Mouse (Mus musculus): ENCODE measurements around the gene Olfr1030. TPM values are rescaled to one million over a fixed set of nuclear protein-coding genes. Genes with fewer than 3 reads are reported as not detected.
"Not testable (repeated sequence)": the region's sequence is repeated elsewhere in the genome, so short reads cannot be mapped to it uniquely, and the experiment has no call there.

The Olfr1030 gene
- polyA plus RNA-seq (2012; rRNA removed), result not detected in 2 replicates

GRCm38 (mm10) chr2:85978976-85979375, at the start of gene Olfr1030:
Olfr1030 (plus strand) TSS chr2:85979276.
- DNase-seq (ENCODE audit: low read depth), result no peak
- TF ChIP-seq CTCF (IDR thresholded peaks at IDR 0.05; ENCODE audit: borderline replicate concordance, extremely low read depth, insufficient read depth, insufficient read length) (no peak), POLR2A (IDR thresholded peaks at IDR 0.05; ENCODE audit: borderline replicate concordance, extremely low read depth, insufficient read depth, insufficient read length, poor library complexity, severe bottlenecking) (no peak)

DNA sequence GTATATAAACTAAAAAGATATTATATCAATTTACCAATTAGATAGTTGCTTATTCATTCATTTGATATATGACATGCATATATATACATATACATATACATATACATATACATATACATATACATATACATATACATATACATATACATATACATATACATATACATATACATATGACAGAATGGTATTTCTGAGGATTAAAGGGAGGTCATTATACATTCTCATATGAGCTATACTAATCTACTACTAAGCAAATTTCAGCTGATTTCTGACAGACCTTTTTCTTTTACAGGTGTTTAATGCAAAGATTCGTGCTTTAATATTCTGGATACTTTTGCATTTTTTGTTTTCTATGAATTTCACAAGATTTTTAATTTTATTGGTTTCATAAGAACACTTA, 28.9 kb upstream of the Olfr1030 start, which contains the start of gene Olfr1028:
Gene Olfr1028, plus strand, starts transcription at position 301 of the 400 bp plus-strand sequence.
- TF ChIP-seq POLR2A (IDR thresholded peaks at IDR 0.05; ENCODE audit: borderline replicate concordance, extremely low read depth, insufficient read depth, insufficient read length, poor library complexity, severe bottlenecking), result no peak
- no peak for TF ChIP-seq CTCF (IDR thresholded peaks at IDR 0.05; ENCODE audit: borderline replicate concordance, extremely low read depth, insufficient read depth, insufficient read length)

GRCm38 (mm10) chr2:85973595-85973994, 5.5 kb upstream of the Olfr1030 start, which contains the start of gene Olfr1029:
Olfr1029 (plus strand) TSS chr2:85973895.
- no peak for DNase-seq (ENCODE audit: low read depth)
- TF ChIP-seq POLR2A (IDR thresholded peaks at IDR 0.05; ENCODE audit: borderline replicate concordance, extremely low read depth, insufficient read depth, insufficient read length, poor library complexity, severe bottlenecking) (no peak), CTCF (IDR thresholded peaks at IDR 0.05; ENCODE audit: borderline replicate concordance, extremely low read depth, insufficient read depth, insufficient read length) (no peak)

More for the DNA sequence above, 28.9 kb upstream of the Olfr1030 start, which contains the start of gene Olfr1028:
- no peak for DNase-seq (ENCODE audit: low read depth)

GRCm38 (mm10) chr2:85990004-85990403, 10.9 kb downstream of the Olfr1030 start, which contains the start of gene Olfr1031:
Olfr1031 (plus strand) TSS chr2:85990304.
- TF ChIP-seq POLR2A (IDR thresholded peaks at IDR 0.05; ENCODE audit: borderline replicate concordance, extremely low read depth, insufficient read depth, insufficient read length, poor library complexity, severe bottlenecking) (no peak), CTCF (IDR thresholded peaks at IDR 0.05; ENCODE audit: borderline replicate concordance, extremely low read depth, insufficient read depth, insufficient read length) (no peak)
- DNase-seq (ENCODE audit: low read depth), result no peak

GRCm38 (mm10) chr2:86005240-86005639, 26.2 kb downstream of the Olfr1030 start, which contains the start of gene Olfr1032:
Olfr1032 (plus strand) TSS chr2:86005540.
- TF ChIP-seq CTCF (IDR thresholded peaks at IDR 0.05; ENCODE audit: borderline replicate concordance, extremely low read depth, insufficient read depth, insufficient read length), result no peak
- no peak for TF ChIP-seq POLR2A (IDR thresholded peaks at IDR 0.05; ENCODE audit: borderline replicate concordance, extremely low read depth, insufficient read depth, insufficient read length, poor library complexity, severe bottlenecking)
- no peak for DNase-seq (ENCODE audit: low read depth)

DNA sequence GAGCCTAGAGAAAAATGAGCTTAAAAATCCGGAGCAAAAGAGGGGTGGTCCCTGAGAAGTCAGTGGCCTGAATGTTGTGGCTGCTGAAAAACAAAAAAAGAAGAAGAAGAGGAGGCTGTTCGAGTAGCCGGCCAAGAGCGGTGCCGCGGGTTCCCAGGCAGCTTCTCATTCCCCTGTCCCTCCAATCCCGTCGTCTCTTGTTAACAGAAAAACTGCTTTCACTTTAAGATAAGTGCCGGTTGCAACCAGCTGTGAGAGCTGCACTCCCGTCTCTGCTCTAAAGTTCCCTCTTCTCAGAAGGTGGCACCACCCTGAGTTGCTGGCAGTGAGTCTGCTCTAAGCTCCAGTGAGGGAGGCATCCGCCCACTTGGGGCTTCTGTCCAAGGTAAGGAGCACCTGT, 41.3 kb downstream of the Olfr1030 start, which contains the start of gene Olfr1033:
Gene Olfr1033, plus strand, starts transcription at position 228 of the 400 bp plus-strand sequence.
- peak; percentile 40 for DNase-seq (ENCODE audit: low read depth)

DNA sequence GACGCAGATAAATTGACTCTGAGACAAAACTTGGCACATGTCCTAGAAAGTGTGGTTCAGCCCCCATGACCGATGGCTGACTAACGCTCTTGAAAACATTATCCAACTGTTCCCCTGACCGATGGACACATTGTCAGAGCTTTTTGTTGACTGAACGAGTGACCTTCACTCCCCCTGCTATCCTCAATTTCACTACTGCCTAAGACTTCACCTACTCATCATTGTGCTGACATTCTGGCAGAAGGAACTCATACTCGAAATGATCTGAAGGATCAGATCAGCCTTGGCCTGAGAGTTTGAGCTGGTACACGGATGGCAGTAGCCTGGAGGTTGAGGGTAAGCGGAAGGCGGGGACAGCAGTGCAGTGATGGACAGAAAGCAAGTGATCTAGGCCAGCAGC, 42.4 kb downstream of the Olfr1030 start:
- DNase-seq (ENCODE audit: low read depth), result not testable (repeated sequence)

Other genes with a start within 250 kb of the Olfr1030 start
- not detected in 2 replicates for gene Olfr1012, start 216.5 kb upstream of the Olfr1030 start, polyA plus RNA-seq (2012; rRNA removed)
- gene Olfr1013, start 212.2 kb upstream of the Olfr1030 start, polyA plus RNA-seq (2012; rRNA removed), result not detected in 2 replicates
- gene Olfr1014, start 206.6 kb upstream of the Olfr1030 start, polyA plus RNA-seq (2012; rRNA removed), result not detected in 2 replicates
- gene Olfr1015, start 197.3 kb upstream of the Olfr1030 start, polyA plus RNA-seq (2012; rRNA removed), result not detected in 2 replicates
- gene Olfr1016, start 176.7 kb upstream of the Olfr1030 start, polyA plus RNA-seq (2012; rRNA removed), result not detected in 2 replicates
- gene Olfr1018, start 160.8 kb upstream of the Olfr1030 start, polyA plus RNA-seq (2012; rRNA removed), result not detected in 2 replicates
- 0.08 TPM in 1 of 2 replicates, not detected in the other for gene Olfr1019, start 133.8 kb upstream of the Olfr1030 start, polyA plus RNA-seq (2012; rRNA removed)
- not detected in 2 replicates for gene Olfr1020, start 132.2 kb upstream of the Olfr1030 start, polyA plus RNA-seq (2012; rRNA removed)
- gene Olfr1022, start 110.7 kb upstream of the Olfr1030 start, polyA plus RNA-seq (2012; rRNA removed), result not detected in 2 replicates
- not detected in 2 replicates for gene Olfr1023, start 93.6 kb upstream of the Olfr1030 start, polyA plus RNA-seq (2012; rRNA removed)
- not detected in 2 replicates for gene Olfr1024, start 74.2 kb upstream of the Olfr1030 start, polyA plus RNA-seq (2012; rRNA removed)
- gene Olfr1025-ps1, start 64.1 kb upstream of the Olfr1030 start, polyA plus RNA-seq (2012; rRNA removed), result not detected in 2 replicates
- gene Olfr1026, start 57.7 kb upstream of the Olfr1030 start, polyA plus RNA-seq (2012; rRNA removed), result not detected in 2 replicates
- not detected in 2 replicates for gene Olfr1028, start 28.8 kb upstream of the Olfr1030 start, polyA plus RNA-seq (2012; rRNA removed)
- gene Olfr1029, start 5.4 kb upstream of the Olfr1030 start, polyA plus RNA-seq (2012; rRNA removed), result not detected in 2 replicates
- not detected in 2 replicates for gene Olfr1031, start 11.0 kb downstream of the Olfr1030 start, polyA plus RNA-seq (2012; rRNA removed)
- not detected in 2 replicates for gene Olfr1032, start 26.3 kb downstream of the Olfr1030 start, polyA plus RNA-seq (2012; rRNA removed)
- 0.04 and 0.06 TPM in 2 replicates for gene Olfr1033, start 41.4 kb downstream of the Olfr1030 start, polyA plus RNA-seq (2012; rRNA removed)
- gene Olfr1034, start 66.6 kb downstream of the Olfr1030 start, polyA plus RNA-seq (2012; rRNA removed), result not detected in 2 replicates
- gene Olfr1036, start 94.7 kb downstream of the Olfr1030 start, polyA plus RNA-seq (2012; rRNA removed), result not detected in 2 replicates
- not detected in 2 replicates for gene Olfr1037, start 108.1 kb downstream of the Olfr1030 start, polyA plus RNA-seq (2012; rRNA removed)
- not detected in 2 replicates for gene Olfr1039, start 156.7 kb downstream of the Olfr1030 start, polyA plus RNA-seq (2012; rRNA removed)
- gene Olfr1040, start 167.5 kb downstream of the Olfr1030 start, polyA plus RNA-seq (2012; rRNA removed), result not detected in 2 replicates
- not detected in 2 replicates for gene Olfr1042, start 182.6 kb downstream of the Olfr1030 start, polyA plus RNA-seq (2012; rRNA removed)
- not detected in 2 replicates for gene Olfr1043, start 188.2 kb downstream of the Olfr1030 start, polyA plus RNA-seq (2012; rRNA removed)
- gene Olfr1044, start 198.5 kb downstream of the Olfr1030 start, polyA plus RNA-seq (2012; rRNA removed), result not detected in 2 replicates
- not detected in 2 replicates for gene Olfr52, start 206.4 kb downstream of the Olfr1030 start, polyA plus RNA-seq (2012; rRNA removed)
- not detected in 2 replicates for gene Olfr1045, start 223.7 kb downstream of the Olfr1030 start, polyA plus RNA-seq (2012; rRNA removed)
- gene Olfr1046, start 240.0 kb downstream of the Olfr1030 start, polyA plus RNA-seq (2012; rRNA removed), result not detected in 2 replicates

All from brain, embryonic 14.5 days (tissue).